Mouse (Mus musculus) central nervous system, embryonic 11.5 days (tissue): ENCODE results near the gene Sprr2k. TPM values are rescaled to one million over a fixed set of nuclear protein-coding genes. Genes with fewer than 3 reads are reported as not detected.

Source experiments
- polyA plus RNA-seq: library from polyadenylated mRNA; depleted of rRNA; stranded (reverse); fragments of >200 nt; gene quantifications from 2 replicates; pipeline ENCODE4 v1.2.3, GENCODE M21; 2012; rRNA removed

The Sprr2k gene
- polyA plus RNA-seq, result not detected in 2 replicates

DNA sequence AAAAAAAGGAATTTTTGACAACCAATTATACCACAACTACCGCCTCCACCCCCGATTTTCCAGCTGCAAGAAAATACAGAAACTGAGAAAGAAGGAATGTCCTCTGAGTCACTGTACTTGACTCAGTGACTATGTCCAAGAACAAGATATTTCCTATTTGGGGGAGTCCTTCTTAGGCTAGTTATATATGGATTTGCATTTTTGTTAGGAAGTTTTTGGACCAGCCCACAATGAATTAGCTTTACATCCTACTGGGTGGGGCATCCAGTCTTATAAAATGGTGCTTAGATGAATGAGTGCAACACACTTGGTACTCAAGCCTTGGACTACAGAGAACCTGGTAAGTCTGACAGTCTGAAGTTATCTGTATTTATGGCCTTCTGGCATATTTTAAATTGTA lies at the start of gene Sprr2k:
Gene Sprr2k, plus strand, starts transcription at position 301 of the 400 bp plus-strand sequence.

DNA sequence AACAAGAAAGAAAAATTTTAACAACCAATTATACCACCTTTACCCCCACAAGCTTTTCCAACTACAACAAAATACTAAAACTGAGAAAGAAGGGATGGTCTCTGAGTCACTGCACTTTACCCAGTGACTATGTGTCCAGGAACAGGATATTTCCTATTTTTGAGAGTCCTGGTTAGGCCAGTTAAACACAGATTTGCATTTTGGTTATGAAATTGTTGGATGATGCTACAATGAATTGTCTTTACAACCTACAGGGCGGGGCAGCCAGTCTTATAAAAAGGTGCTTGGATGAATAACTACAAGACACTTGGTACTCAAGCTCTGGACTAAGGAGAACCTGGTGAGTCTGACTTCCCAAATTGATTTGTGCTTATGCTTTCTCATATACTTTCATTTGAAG lies 47.0 kb upstream of the Sprr2k start, which contains the start of gene Sprr2h:
Gene Sprr2h, plus strand, starts transcription at position 301 of the 400 bp plus-strand sequence.

DNA sequence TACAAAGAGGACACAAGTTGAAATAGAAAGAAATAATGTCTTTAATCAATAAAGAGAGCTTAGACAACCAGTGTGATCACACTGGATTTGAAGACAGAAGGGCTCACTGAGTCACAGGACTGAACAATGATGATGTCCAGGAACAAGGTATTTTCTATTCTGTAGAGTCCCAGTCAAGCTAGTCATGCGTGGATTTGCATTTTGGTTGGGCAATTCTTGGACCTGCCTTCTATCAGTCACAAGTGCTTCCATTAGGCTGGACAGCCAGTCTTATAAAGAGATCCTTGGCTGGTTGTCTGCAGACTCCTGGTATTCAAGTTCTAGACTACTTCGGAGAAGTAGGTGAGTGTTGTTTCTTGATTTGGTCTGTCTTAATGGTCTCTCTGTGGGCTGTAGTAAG lies 24.7 kb upstream of the Sprr2k start, which contains the start of gene Sprr2i:
Gene Sprr2i, plus strand, starts transcription at position 301 of the 400 bp plus-strand sequence.

DNA sequence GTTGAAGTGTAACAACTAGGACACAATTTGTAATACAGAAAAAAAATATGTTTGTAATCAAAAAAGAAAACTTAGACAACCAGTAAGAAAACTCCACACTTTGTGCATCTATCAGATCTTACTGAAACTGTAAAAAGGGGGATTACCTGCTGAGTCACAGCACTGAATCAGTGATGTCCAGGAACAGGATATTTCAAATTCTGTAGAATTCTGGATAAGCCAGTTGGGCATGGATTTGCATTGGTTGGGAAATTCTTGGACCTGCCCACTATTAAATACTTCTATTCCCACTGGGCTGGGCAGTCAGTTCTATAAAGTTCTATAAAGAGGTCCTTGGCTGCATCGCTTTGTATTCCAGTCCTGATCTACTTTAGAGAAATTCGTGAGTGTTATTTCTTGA lies 14.6 kb upstream of the Sprr2k start, which contains the start of gene Sprr2j-ps:
Gene Sprr2j-ps, plus strand, starts transcription at position 301 of the 400 bp plus-strand sequence.

DNA sequence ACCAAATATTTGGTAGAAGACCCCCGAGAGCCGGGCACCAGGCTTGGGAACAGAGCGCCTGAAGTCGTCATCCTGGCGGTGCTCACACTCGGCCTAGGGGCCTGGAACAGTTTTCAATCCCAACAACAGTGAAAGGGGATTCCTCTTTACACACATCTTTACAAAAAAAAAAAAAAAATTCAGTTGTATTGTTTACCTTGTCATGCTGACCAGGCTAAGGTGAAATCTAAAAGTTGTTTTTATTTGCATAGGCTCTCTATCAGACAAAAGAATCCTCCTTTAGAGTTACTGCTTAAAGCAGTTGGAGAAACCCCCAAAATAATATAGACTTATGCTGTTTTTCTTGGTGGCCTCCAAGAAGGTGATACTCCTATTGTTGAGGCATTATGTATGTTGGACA lies 3.1 kb upstream of the Sprr2k start, which contains the start of gene Gm9774:
Gene Gm9774, minus strand, starts transcription at position 101 of the 400 bp plus-strand sequence.

DNA sequence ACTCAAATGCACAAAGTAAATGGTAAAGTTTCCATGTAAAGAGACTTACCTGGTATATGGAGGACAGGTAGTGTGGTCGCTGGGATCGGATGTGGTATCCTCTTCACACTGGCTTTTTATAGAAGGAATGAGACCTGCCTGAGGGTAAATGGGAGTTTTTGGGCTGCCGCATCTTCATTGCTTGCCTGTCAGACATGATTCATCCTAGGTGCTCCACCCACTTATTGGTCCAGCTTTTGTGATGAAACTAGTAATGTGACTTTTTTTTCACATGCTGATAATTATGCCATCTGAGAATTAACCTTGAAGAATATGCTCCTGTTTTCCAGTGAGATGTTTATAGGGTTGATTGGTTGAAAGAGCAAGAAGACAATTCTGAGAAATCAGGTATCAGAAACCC lies 6.3 kb downstream of the Sprr2k start, which contains the start of gene Sprr1b:
Gene Sprr1b, minus strand, starts transcription at position 101 of the 400 bp plus-strand sequence.

DNA sequence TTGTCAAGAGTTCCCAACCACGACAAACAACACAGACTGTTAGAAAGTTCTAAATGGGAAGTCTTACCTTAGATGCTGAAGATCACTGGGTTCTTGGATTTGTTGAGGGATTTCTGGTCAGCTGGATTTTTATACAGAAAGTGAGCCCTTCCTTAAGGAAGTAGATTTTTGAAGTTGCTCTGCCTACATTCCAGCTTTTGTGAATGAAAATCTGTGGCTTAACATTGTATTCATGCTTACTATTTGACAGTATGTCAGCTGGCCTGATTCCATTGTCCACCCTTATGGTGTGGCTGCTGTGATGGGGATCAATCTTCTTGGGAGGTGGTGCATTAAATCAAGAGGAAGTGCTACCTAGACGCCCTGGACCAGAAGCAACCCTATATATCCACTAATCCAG lies 26.2 kb downstream of the Sprr2k start, which contains the start of gene Sprr3:
Gene Sprr3, minus strand, starts transcription at position 101 of the 400 bp plus-strand sequence.

Other genes with a start within 250 kb of the Sprr2k start
- 0.02 TPM in 1 of 2 replicates, not detected in the other for gene Sprr2a1, start 216.8 kb upstream of the Sprr2k start, polyA plus RNA-seq
- gene Sprr2a2, start 216.7 kb upstream of the Sprr2k start, polyA plus RNA-seq, result 1.4 and 1.5 TPM in 2 replicates
- gene Sprr2a3, start 147.2 kb upstream of the Sprr2k start, polyA plus RNA-seq, result not detected in 2 replicates
- not detected in 2 replicates for gene Sprr2b, start 116.0 kb upstream of the Sprr2k start, polyA plus RNA-seq
- not detected in 2 replicates for gene Sprr2d, start 93.4 kb upstream of the Sprr2k start, polyA plus RNA-seq
- not detected in 2 replicates for gene Sprr2e, start 80.4 kb upstream of the Sprr2k start, polyA plus RNA-seq
- gene Sprr2f, start 67.4 kb upstream of the Sprr2k start, polyA plus RNA-seq, result not detected in 2 replicates
- gene Sprr2h, start 46.9 kb upstream of the Sprr2k start, polyA plus RNA-seq, result not detected in 2 replicates
- not detected in 2 replicates for gene Sprr2i, start 24.6 kb upstream of the Sprr2k start, polyA plus RNA-seq
- gene Sprr2j-ps, start 14.5 kb upstream of the Sprr2k start, polyA plus RNA-seq, result not detected in 2 replicates
- 2.8 and 5.1 TPM in 2 replicates for gene Gm9774, start 3.2 kb upstream of the Sprr2k start, polyA plus RNA-seq
- gene Sprr1b, start 6.2 kb downstream of the Sprr2k start, polyA plus RNA-seq, result not detected in 2 replicates
- not detected in 2 replicates for gene Sprr3, start 26.1 kb downstream of the Sprr2k start, polyA plus RNA-seq
- 0.08 and 0.10 TPM in 2 replicates for gene Sprr1a, start 53.3 kb downstream of the Sprr2k start, polyA plus RNA-seq
- gene Sprr4, start 67.9 kb downstream of the Sprr2k start, polyA plus RNA-seq, result not detected in 2 replicates
- not detected in 2 replicates for gene 2310046K23Rik, start 101.9 kb downstream of the Sprr2k start, polyA plus RNA-seq
- gene Ivl, start 141.2 kb downstream of the Sprr2k start, polyA plus RNA-seq, result 0.02 and 0.04 TPM in 2 replicates
- gene Smcp, start 156.4 kb downstream of the Sprr2k start, polyA plus RNA-seq, result not detected in 2 replicates
- gene 2210017I01Rik, start 174.9 kb downstream of the Sprr2k start, polyA plus RNA-seq, result not detected in 2 replicates
- gene Lce6a, start 189.1 kb downstream of the Sprr2k start, polyA plus RNA-seq, result not detected in 2 replicates
- not detected in 2 replicates for gene Lce1a1, start 215.7 kb downstream of the Sprr2k start, polyA plus RNA-seq
- gene Lce1b, start 224.3 kb downstream of the Sprr2k start, polyA plus RNA-seq, result not detected in 2 replicates
- gene Lce1a2, start 237.7 kb downstream of the Sprr2k start, polyA plus RNA-seq, result not detected in 2 replicates
- not detected in 2 replicates for gene Lce1c, start 246.7 kb downstream of the Sprr2k start, polyA plus RNA-seq